Mouse (Mus musculus) spleen, adult 2 months (tissue): ENCODE results near the gene Ube2g2. TPM values are rescaled to one million over a fixed set of nuclear protein-coding genes. Genes with fewer than 3 reads are reported as not detected.

Experiments
- DNase-seq, 2 experiments: peaks; one replicate each; pipeline versions ENCODE4 v3.0.0 to v3.0.0-alpha.2; 2012 to 2021; ENCODE audit warnings: low spot score in 2 of 2, low read depth in 1 of 2
- H3K27ac ChIP-seq: fragments of 200-500 bp; 2 replicates; pipeline ENCODE4 v1.5.1; 2012; ENCODE audit warnings: low read length, inconsistent platforms; ENCODE audit not compliant: insufficient read depth
- H3K27me3 ChIP-seq: fragments of 200-500 bp; 2 replicates; pipeline ENCODE4 v1.6.1; 2012; ENCODE audit warnings: mild to moderate bottlenecking, moderate library complexity, low read length, inconsistent platforms; ENCODE audit not compliant: control insufficient read depth, insufficient read depth
- H3K36me3 ChIP-seq: fragments of 200-500 bp; 2 replicates; pipeline ENCODE4 v1.6.1; 2012; ENCODE audit warnings: mild to moderate bottlenecking, low read length, inconsistent platforms; ENCODE audit not compliant: control insufficient read depth, insufficient read depth
- H3K4me1 ChIP-seq: fragments of 200-500 bp; 2 replicates; pipeline ENCODE4 v1.6.1; 2011; ENCODE audit warnings: inconsistent platforms; ENCODE audit not compliant: control insufficient read depth, insufficient read depth, insufficient read length
- H3K4me3 ChIP-seq: fragments of 200-500 bp; 2 replicates; pipeline ENCODE4 v1.5.1; 2011; ENCODE audit warnings: mild to moderate bottlenecking, inconsistent platforms; ENCODE audit not compliant: insufficient read depth, insufficient read length; ENCODE audit errors: extremely low read depth
- CTCF ChIP-seq: fragments of 200-500 bp; IDR thresholded peaks from 2 replicates; pipeline ENCODE4 v1.5.1; 2011; ENCODE audit warnings: mild to moderate bottlenecking, inconsistent platforms; ENCODE audit not compliant: insufficient read depth, insufficient read length, insufficient replicate concordance; ENCODE audit errors: extremely low read depth
- POLR2A ChIP-seq: fragments of 200-500 bp; IDR thresholded peaks from 2 replicates; pipeline ENCODE4 v1.6.1; 2011; ENCODE audit warnings: low read depth, low read length, inconsistent platforms
- WGBS: fragments of 180-500 bp; shearing (Covaris S2); methylation state at CpG from one replicate; pipeline ENCODE4 v1.1.7; 2018; 5-methylcytosine and 5-hydroxymethylcytosine counted together
- polyA plus RNA-seq: library from polyadenylated mRNA; depleted of rRNA; stranded (reverse); fragments of >200 nt; gene quantifications from 2 replicates; pipeline ENCODE4 v1.2.3, GENCODE M21; 2012

Gene Ube2g2
- polyA plus RNA-seq, 1 experiment, result 31.4 TPM

DNA sequence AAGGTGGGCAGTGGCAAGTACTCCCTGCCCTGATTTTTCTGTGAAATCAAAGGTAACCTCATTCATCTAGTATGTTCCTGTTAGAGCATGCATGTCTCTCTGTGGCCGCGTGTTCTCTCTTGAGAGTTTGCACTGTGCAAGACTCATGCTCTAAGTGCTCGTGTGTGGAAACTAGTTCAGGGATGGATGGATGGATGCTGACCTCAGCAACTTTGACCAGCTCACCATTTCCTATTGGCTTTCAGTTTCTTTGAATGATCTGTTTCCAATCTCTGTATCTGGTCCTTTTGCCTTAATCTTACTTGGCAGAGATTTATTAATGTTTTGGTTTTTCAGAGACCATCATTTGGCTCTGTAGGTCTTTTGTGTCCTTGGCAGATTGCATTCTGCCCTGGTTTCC lies 7.1 kb downstream of the Ube2g2 start:
- H3K4me3 ChIP-seq, result no peak overlapping the region
- DNase-seq, result no peak
- WGBS, result 87% methylated on average over 3 of the region's 3 CpGs
- no peak for TF ChIP-seq POLR2A
- TF ChIP-seq CTCF, result no peak
- H3K4me1 ChIP-seq, result peaks cover 12% of the 10 kb centered on the region; the same call in 1 of the 2 replicates
- H3K36me3 ChIP-seq, result peaks cover 3% of the 10 kb centered on the region; the same call in 1 of the 2 replicates
- no peaks in the 10 kb centered on the region for H3K27me3 ChIP-seq
- H3K27ac ChIP-seq, result no peak overlapping the region

DNA sequence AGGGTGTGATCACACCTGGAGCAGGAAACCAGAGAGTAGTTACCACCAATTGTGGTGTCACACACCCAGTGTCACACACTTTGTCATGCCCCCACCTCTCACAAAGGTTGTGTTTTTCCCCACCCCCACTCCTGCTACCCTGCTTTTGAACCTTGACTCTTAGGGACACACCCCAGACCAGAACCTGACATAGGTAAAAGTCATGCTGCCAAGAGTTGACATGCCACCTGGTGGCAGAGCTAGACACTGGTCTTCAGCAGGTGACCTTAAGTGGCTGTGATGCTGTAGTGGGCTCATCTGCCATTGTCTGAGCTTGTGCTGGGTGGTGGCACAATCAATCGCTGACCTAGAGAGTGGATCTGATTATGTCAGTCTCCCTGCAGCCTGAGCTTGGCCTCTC lies 7.9 kb downstream of the Ube2g2 start:
- DNase-seq, result no peak
- WGBS, result 90% methylated on average over 1 of the region's 1 CpGs
- TF ChIP-seq POLR2A, result no peak
- no peak; the same call in 1 of the 2 replicates for TF ChIP-seq CTCF
- H3K27ac ChIP-seq, result no peak overlapping the region
- peaks cover 5% of the 10 kb centered on the region; the same call in 1 of the 2 replicates for H3K36me3 ChIP-seq
- peaks cover 14% of the 10 kb centered on the region; the same call in 1 of the 2 replicates for H3K4me1 ChIP-seq
- H3K27me3 ChIP-seq, result no peaks in the 10 kb centered on the region
- H3K4me3 ChIP-seq, result no peak overlapping the region

DNA sequence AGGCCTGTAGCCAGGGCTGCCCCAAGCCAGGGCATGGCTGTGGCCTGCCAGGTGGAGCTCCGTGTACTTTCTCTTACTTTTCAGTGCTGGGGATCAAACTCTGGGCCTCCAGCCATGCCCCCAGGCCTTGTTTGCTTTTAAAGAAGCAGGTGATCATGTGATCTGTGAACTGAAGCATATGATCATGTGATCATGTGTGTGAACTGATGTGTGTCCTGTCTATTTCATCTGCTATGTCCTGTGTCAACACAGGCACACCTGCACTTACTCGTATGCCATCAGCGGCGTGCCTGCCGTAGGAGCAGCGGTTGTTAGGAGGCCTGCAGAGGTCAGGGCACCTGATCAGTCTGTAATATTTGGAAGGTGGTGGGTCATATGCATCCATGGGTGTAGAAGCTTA lies 11.9 kb downstream of the Ube2g2 start:
- TF ChIP-seq CTCF, result no peak
- no peak for TF ChIP-seq POLR2A
- H3K4me1 ChIP-seq, result peaks cover 9% of the 10 kb centered on the region; the same call in 1 of the 2 replicates
- no peak overlapping the region for H3K4me3 ChIP-seq
- WGBS, result 41% methylated on average over 6 of the region's 6 CpGs
- H3K27me3 ChIP-seq, result no peaks in the 10 kb centered on the region
- peaks cover 9% of the 10 kb centered on the region for H3K36me3 ChIP-seq
- peak overlapping the region; percentile 74 for H3K27ac ChIP-seq
- peak; percentile 26 to 67 for DNase-seq

DNA sequence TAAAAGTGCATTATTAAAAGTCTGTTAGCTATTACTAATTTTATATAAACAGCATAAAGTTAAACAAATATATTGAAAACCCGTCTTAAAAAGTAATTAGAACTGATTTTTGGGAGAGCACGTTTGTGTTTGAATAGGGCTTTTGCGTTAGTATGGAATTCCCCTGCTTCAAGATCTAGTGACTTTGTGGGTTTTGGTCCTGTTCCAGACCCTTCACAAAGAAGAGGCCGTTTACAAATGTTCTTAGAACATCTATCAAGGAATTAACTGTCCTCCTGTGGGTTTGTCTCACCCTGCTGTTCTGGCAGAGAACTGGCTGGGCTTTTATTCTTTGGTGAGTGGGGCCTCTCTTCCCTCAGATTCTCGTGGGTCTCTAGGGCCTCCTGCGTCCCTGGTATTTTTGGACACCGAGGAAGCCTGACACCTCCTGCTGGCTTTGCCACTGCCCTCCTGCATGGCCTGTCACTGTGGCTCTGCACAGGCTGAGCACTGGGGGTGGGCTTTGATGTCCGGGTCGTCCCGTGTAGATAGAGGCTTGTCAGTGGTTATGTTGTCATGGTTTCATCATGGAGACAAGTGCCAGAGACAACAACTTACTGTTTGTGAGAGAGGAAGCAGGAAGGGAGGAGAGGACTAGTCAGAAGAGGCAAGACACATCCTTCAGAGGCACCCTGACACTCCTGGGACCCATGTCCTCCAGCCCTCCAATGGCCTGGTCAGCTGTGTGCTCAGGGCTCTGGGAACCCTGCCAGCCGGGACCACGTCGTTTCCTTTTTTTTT lies 12.6 kb downstream of the Ube2g2 start:
- Histone ChIP-seq H3K4me1 (peaks cover 9% of the 10 kb centered on the region; the same call in 1 of the 2 replicates), H3K36me3 (peaks cover 9% of the 10 kb centered on the region), H3K27ac (peak overlapping the region; percentile 67), H3K27me3 (no peaks in the 10 kb centered on the region), H3K4me3 (no peak overlapping the region)
- no peak for DNase-seq
- WGBS, result 45% methylated on average over 13 of the region's 13 CpGs
- TF ChIP-seq POLR2A, result no peak
- TF ChIP-seq CTCF, result no peak

DNA sequence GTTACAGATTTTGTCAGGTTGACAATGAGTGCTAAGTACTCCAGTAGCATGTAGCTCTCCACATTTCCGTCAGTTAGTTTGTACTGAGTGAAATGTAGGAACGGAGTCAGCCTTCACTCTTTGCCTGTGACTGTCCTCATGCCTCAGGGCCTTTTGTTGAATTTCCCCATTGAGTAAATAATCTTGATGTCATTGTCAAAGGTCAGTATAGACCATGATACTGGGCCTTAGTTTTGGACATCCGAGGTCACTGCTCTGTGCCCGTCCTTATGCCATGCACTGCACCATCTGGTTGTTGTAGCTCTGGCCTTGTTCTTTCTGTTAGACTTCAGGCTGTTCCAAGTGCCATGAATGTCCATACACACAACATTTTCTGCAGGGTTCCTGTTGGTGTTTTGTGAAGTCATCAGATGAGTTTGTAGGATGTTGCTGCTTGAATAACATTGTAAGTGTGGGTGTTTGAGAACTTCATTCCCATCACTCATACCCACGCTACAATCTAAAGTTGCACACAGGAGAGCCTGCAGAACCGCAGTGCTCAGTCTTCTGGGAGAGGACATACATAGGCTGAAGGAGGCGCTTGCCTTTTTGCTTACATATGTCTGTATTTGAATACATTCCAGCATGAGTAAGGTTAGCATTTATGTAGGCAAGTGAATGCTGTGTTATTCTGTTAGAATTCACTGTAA lies 14.3 kb downstream of the Ube2g2 start:
- H3K36me3 ChIP-seq, result peaks cover 11% of the 10 kb centered on the region
- H3K4me1 ChIP-seq, result peaks cover 9% of the 10 kb centered on the region; the same call in 1 of the 2 replicates
- DNase-seq, result no peak
- H3K4me3 ChIP-seq, result no peak overlapping the region
- no peak overlapping the region for H3K27ac ChIP-seq
- no peaks in the 10 kb centered on the region for H3K27me3 ChIP-seq
- TF ChIP-seq CTCF (no peak), POLR2A (no peak)
- WGBS, result 96% methylated on average over 7 of the region's 7 CpGs

DNA sequence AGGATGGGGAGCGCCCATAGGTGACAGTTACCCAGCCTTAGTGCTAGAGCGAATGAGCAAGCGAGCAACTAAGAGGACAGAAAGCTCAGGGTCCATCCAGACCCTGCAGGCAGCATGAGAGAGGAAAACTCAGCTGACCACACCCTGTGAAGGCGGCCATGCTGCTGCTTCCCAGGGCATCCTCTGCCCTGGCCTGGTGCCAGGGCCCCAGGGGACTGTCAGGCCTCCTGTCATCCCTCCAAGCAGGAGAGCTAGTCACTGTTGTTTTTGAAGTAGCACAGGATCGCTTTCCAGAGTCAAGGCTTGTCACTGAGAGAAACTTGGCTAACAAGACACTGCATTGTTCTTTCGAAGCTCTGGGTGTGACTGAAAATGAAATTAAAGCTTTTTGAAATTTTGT lies 16.9 kb downstream of the Ube2g2 start:
- Histone ChIP-seq H3K27ac (no peak overlapping the region), H3K36me3 (peaks cover 27% of the 10 kb centered on the region), H3K4me1 (peaks cover 7% of the 10 kb centered on the region; the same call in 1 of the 2 replicates), H3K4me3 (no peak overlapping the region), H3K27me3 (no peaks in the 10 kb centered on the region)
- TF ChIP-seq POLR2A, result no peak
- no peak for TF ChIP-seq CTCF
- WGBS, result 96% methylated on average over 6 of the region's 6 CpGs
- DNase-seq, result no peak
